Mouse (Mus musculus): ENCODE results near the gene Foxp1.

DNA sequence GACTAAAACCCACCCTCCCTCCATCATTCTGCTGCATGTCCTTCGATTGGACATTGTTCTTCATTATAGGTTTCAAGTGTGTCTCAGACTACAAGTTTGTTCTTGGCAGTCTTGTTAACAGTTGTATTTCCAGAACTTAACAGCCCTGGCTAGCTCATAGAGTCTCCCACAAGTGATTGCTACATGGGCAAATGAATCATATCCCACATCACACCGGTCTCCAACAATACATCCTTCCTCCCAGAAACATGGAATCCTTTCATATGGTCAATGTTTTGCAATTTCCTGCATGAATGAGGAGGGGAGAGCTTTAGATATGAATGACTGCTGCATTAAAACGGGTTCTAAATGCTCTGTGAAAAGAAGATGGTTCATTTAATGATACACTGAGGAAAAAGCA lies 178.7 kb downstream of the Foxp1 start:
- TF ChIP-seq POLR2A (IDR thresholded peaks at IDR 0.05; ENCODE audit: insufficient read length, low read depth) (no peak), E2F4 (IDR thresholded peaks at IDR 0.05; ENCODE audit: insufficient read depth) (no peak), TCF3 (IDR thresholded peaks at IDR 0.05; ENCODE audit: insufficient read length, low read depth) (no peak), POLR2AphosphoS2 (IDR thresholded peaks at IDR 0.05; ENCODE audit: insufficient read length, low read depth) (no peak), REST (IDR thresholded peaks at IDR 0.05; ENCODE audit: insufficient read depth, insufficient read length) (no peak), MYOD1 (IDR thresholded peaks at IDR 0.05; ENCODE audit: control insufficient read depth in 1 of 3, insufficient read length in 2 of 3, low read depth in 2 of 3) (no peak), USF1 (IDR thresholded peaks at IDR 0.05; ENCODE audit: low read depth) (no peak), TCF12 (IDR thresholded peaks at IDR 0.05; ENCODE audit: insufficient read depth, poor library complexity, severe bottlenecking) (no peak), MAX (IDR thresholded peaks at IDR 0.05; ENCODE audit: low read depth) (no peak), CEBPB (IDR thresholded peaks at IDR 0.05; ENCODE audit: insufficient read depth, poor library complexity, severe bottlenecking) (peak; percentile 40; the same call in 1 of the 2 replicates), MYOG (IDR thresholded peaks at IDR 0.05; ENCODE audit: control insufficient read depth in 1 of 3, insufficient read depth in 1 of 3, insufficient read length in 2 of 3, low read depth in 2 of 3) (no peak)
